Mouse (Mus musculus) spleen, embryonic (tissue): ENCODE data around the gene Ntm.

Experiments used
- CTCF ChIA-PET: fragments of 350-600 bp; sonication (Branson Sonifier 250); formaldehyde crosslinking; loops from one replicate; lab custom pipeline; 2022; lab: Charles Lee

The Ntm gene

GRCm38 (mm10) chr9:29802071-29802705, 160.8 kb downstream of the Ntm start:
- CTCF ChIA-PET: no interaction called here

- CTCF ChIA-PET: no interaction called here
These were observed 166.7 kb downstream of the Ntm start for GRCm38 (mm10) chr9:29796281-29796680.

GRCm38 (mm10) chr9:29791199-29791915, 171.6 kb downstream of the Ntm start:
- CTCF ChIA-PET: interaction anchor here (0.6 kb wide), 1 partner anchor 1134 kb away, joined by 3 read pairs; no protein-coding TSS in a partner anchor

GRCm38 (mm10) chr9:29790017-29790416, 172.9 kb downstream of the Ntm start:
- CTCF ChIA-PET: no interaction called here

GRCm38 (mm10) chr9:29788855-29789254, 174.1 kb downstream of the Ntm start:
- CTCF ChIA-PET: no interaction called here

- CTCF ChIA-PET: no interaction called here
These were observed 175.5 kb downstream of the Ntm start for GRCm38 (mm10) chr9:29787408-29787807.

GRCm38 (mm10) chr9:29782697-29783096, 180.2 kb downstream of the Ntm start:
- CTCF ChIA-PET: no interaction called here

GRCm38 (mm10) chr9:29779739-29780138, 183.2 kb downstream of the Ntm start:
- CTCF ChIA-PET: no interaction called here

- CTCF ChIA-PET: no interaction called here
These were observed 186.0 kb downstream of the Ntm start for GRCm38 (mm10) chr9:29776951-29777350.

- CTCF ChIA-PET: no interaction called here
These were observed 186.4 kb downstream of the Ntm start for GRCm38 (mm10) chr9:29776542-29776941.

GRCm38 (mm10) chr9:29776030-29776429, 186.9 kb downstream of the Ntm start:
- CTCF ChIA-PET: no interaction called here

- CTCF ChIA-PET: interaction anchor here (0.7 kb wide), 1 partner anchor 189 kb away, joined by 4 read pairs; no protein-coding TSS in a partner anchor
These were observed 190.1 kb downstream of the Ntm start for GRCm38 (mm10) chr9:29772625-29773388.

GRCm38 (mm10) chr9:29771870-29772269, 191.1 kb downstream of the Ntm start:
- CTCF ChIA-PET: no interaction called here

GRCm38 (mm10) chr9:29771071-29771785, 191.7 kb downstream of the Ntm start:
- CTCF ChIA-PET: no interaction called here

GRCm38 (mm10) chr9:29769361-29769760, 193.6 kb downstream of the Ntm start:
- CTCF ChIA-PET: no interaction called here

- CTCF ChIA-PET: no interaction called here
These were observed 196.7 kb downstream of the Ntm start for GRCm38 (mm10) chr9:29765990-29766980.

GRCm38 (mm10) chr9:29763338-29763737, 199.6 kb downstream of the Ntm start:
- CTCF ChIA-PET: no interaction called here

- CTCF ChIA-PET: no interaction called here
These were observed 200.9 kb downstream of the Ntm start for GRCm38 (mm10) chr9:29761952-29762586.

GRCm38 (mm10) chr9:29761511-29761910, 201.4 kb downstream of the Ntm start:
- CTCF ChIA-PET: no interaction called here

- CTCF ChIA-PET: no interaction called here
These were observed 203.0 kb downstream of the Ntm start for GRCm38 (mm10) chr9:29759940-29760339.
